Mouse (Mus musculus): ENCODE measurements at regions not wholly inside any gene's neighbourhood (a gene's known extent, or its start where the extent isn't known, plus 50 kb on each side); places are given as distances from the start of the nearest gene placed in this dataset.

DNA sequence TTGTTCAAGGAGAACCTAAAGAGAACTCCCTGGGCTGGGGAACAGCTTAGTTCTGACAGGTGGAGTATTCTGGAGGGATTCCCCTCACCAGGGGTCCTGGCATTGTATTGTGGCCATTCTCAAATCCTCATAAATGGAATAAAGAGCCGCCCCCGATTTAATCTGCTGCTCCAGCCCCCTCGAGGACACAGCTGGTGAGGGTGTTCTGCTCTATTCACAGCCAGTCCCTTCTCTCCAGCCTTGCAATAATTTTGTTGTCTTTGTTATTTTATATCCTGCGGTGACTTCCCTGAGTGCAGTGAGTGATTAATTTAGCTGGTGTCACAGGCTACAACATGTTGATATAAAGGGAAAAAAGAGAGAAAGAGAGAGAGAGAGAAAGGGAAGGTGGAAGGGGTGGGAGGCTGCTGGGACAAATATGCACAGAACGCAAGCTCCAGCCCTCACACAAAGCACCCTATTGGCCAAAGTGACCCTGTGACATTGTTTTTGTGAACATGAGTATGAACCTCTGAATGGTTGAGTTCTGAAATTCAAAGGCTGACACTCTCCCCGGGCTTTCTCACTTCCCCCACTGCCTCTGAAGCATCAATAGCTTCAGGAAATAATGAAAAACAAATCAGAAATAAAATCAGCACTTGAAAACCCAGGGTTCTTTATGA is 194.2 kb upstream of the Veph1 start:
- TF ChIP-seq CHD2 (IDR thresholded peaks at IDR 0.05; ENCODE audit: low read depth, low read length) (no peak), MAFK (IDR thresholded peaks at IDR 0.05; ENCODE audit: insufficient read depth, low read depth, low read length) (no peak), ZNF384 (IDR thresholded peaks at IDR 0.05; ENCODE audit: low read depth, low read length) (no peak), ZC3H11A (IDR thresholded peaks at IDR 0.05; ENCODE audit: borderline replicate concordance, low read depth, low read length) (no peak)
